Mouse (Mus musculus): ENCODE measurements around the gene Mustn1. TPM values are rescaled to one million over a fixed set of nuclear protein-coding genes. Genes with fewer than 3 reads are reported as not detected.

The Mustn1 gene
- total and polyA plus RNA-seq, 2 experiments from 2014 or later, result 0.52 to 1.2 TPM

- Histone ChIP-seq H3K4me3 (ENCODE audit: low read depth, low read length) (no peak overlapping the region), H3K36me3 (ENCODE audit: insufficient read depth) (peaks cover 35% of the 10 kb centered on the region), H3K9me3 (ENCODE audit: low read length) (no peaks in the 10 kb centered on the region), H3K4me2 (ENCODE audit: low read depth) (no peak overlapping the region), H3K27ac (ENCODE audit: low read depth, low read length) (no peak overlapping the region), H3K27me3 (ENCODE audit: insufficient read depth, low read length) (no peaks in the 10 kb centered on the region), H3K4me1 (ENCODE audit: insufficient read depth) (no peaks in the 10 kb centered on the region), H3K9ac (no peak overlapping the region)
- DNase-seq (peak; percentile 10), ATAC-seq (peak; percentile 43; the same call in 1 of the 2 replicates)
- no peak for TF ChIP-seq CTCF (IDR thresholded peaks at IDR 0.05; ENCODE audit: low read depth)
- 83% methylated on average over 25 of the region's 25 CpGs for WGBS
These were observed 8.5 kb upstream of the Mustn1 start for GRCm38 (mm10) chr14:30870206-30871147.

- TF ChIP-seq CTCF (IDR thresholded peaks at IDR 0.05; ENCODE audit: low read depth), result no peak
- Histone ChIP-seq H3K4me1 (ENCODE audit: insufficient read depth) (no peaks in the 10 kb centered on the region), H3K9ac (no peak overlapping the region), H3K9me3 (ENCODE audit: low read length) (no peaks in the 10 kb centered on the region), H3K36me3 (ENCODE audit: insufficient read depth) (peaks cover 36% of the 10 kb centered on the region), H3K27me3 (ENCODE audit: insufficient read depth, low read length) (no peaks in the 10 kb centered on the region), H3K27ac (ENCODE audit: low read depth, low read length) (no peak overlapping the region), H3K4me3 (ENCODE audit: low read depth, low read length) (no peak overlapping the region), H3K4me2 (ENCODE audit: low read depth) (no peak overlapping the region)
- WGBS, result 77% methylated on average over 18 of the region's 18 CpGs
- DNase-seq (no peak), ATAC-seq (no peak)
These were observed 4.8 kb upstream of the Mustn1 start for GRCm38 (mm10) chr14:30874095-30874700.

- Histone ChIP-seq H3K4me3 (ENCODE audit: low read depth, low read length) (no peak overlapping the region), H3K4me2 (ENCODE audit: low read depth) (no peak overlapping the region), H3K36me3 (ENCODE audit: insufficient read depth) (peaks cover 36% of the 10 kb centered on the region), H3K27me3 (ENCODE audit: insufficient read depth, low read length) (no peaks in the 10 kb centered on the region), H3K27ac (ENCODE audit: low read depth, low read length) (no peak overlapping the region), H3K9ac (no peak overlapping the region), H3K4me1 (ENCODE audit: insufficient read depth) (no peaks in the 10 kb centered on the region), H3K9me3 (ENCODE audit: low read length) (no peaks in the 10 kb centered on the region)
- TF ChIP-seq CTCF (IDR thresholded peaks at IDR 0.05; ENCODE audit: low read depth), result no peak
- 91% methylated on average over 12 of the region's 12 CpGs for WGBS
- no peak for ATAC-seq
- DNase-seq, result no peak
These were observed 3.7 kb upstream of the Mustn1 start for GRCm38 (mm10) chr14:30875130-30875865.

GRCm38 (mm10) chr14:30875955-30876354 is 3.0 kb upstream of the Mustn1 start:
- H3K9me3 ChIP-seq (ENCODE audit: low read length), result no peaks in the 10 kb centered on the region
- H3K4me3 ChIP-seq (ENCODE audit: low read depth, low read length), result no peak overlapping the region
- ATAC-seq, result no peak
- H3K27me3 ChIP-seq (ENCODE audit: insufficient read depth, low read length), result no peaks in the 10 kb centered on the region
- no peak for TF ChIP-seq CTCF (IDR thresholded peaks at IDR 0.05; ENCODE audit: low read depth)
- 91% methylated on average over 9 of the region's 9 CpGs for WGBS
- DNase-seq, result no peak
- H3K36me3 ChIP-seq (ENCODE audit: insufficient read depth), result peaks cover 36% of the 10 kb centered on the region
- no peak overlapping the region for H3K9ac ChIP-seq
- H3K4me2 ChIP-seq (ENCODE audit: low read depth), result no peak overlapping the region
- no peaks in the 10 kb centered on the region for H3K4me1 ChIP-seq (ENCODE audit: insufficient read depth)
- no peak overlapping the region for H3K27ac ChIP-seq (ENCODE audit: low read depth, low read length)

- no peaks in the 10 kb centered on the region for H3K4me1 ChIP-seq (ENCODE audit: insufficient read depth)
- no peaks in the 10 kb centered on the region for H3K9me3 ChIP-seq (ENCODE audit: low read length)
- WGBS, result 92% methylated on average over 10 of the region's 10 CpGs
- DNase-seq, result no peak
- H3K4me2 ChIP-seq (ENCODE audit: low read depth), result no peak overlapping the region
- ATAC-seq, result no peak
- no peak overlapping the region for H3K27ac ChIP-seq (ENCODE audit: low read depth, low read length)
- no peaks in the 10 kb centered on the region for H3K27me3 ChIP-seq (ENCODE audit: insufficient read depth, low read length)
- H3K36me3 ChIP-seq (ENCODE audit: insufficient read depth), result peaks cover 36% of the 10 kb centered on the region
- TF ChIP-seq CTCF (IDR thresholded peaks at IDR 0.05; ENCODE audit: low read depth), result no peak
- H3K9ac ChIP-seq, result no peak overlapping the region
- H3K4me3 ChIP-seq (ENCODE audit: low read depth, low read length), result no peak overlapping the region
These were observed 2.5 kb upstream of the Mustn1 start for GRCm38 (mm10) chr14:30876451-30876850.

- no peak overlapping the region for H3K4me3 ChIP-seq (ENCODE audit: low read depth, low read length)
- no peak for ATAC-seq
- no peak for TF ChIP-seq CTCF (IDR thresholded peaks at IDR 0.05; ENCODE audit: low read depth)
- H3K27me3 ChIP-seq (ENCODE audit: insufficient read depth, low read length), result no peaks in the 10 kb centered on the region
- no peak overlapping the region for H3K4me2 ChIP-seq (ENCODE audit: low read depth)
- H3K27ac ChIP-seq (ENCODE audit: low read depth, low read length), result no peak overlapping the region
- no peaks in the 10 kb centered on the region for H3K4me1 ChIP-seq (ENCODE audit: insufficient read depth)
- H3K9ac ChIP-seq, result no peak overlapping the region
- H3K9me3 ChIP-seq (ENCODE audit: low read length), result no peaks in the 10 kb centered on the region
- DNase-seq, result no peak
- 96% methylated on average over 3 of the region's 3 CpGs for WGBS
- H3K36me3 ChIP-seq (ENCODE audit: insufficient read depth), result peaks cover 35% of the 10 kb centered on the region
These were observed 1.2 kb upstream of the Mustn1 start for GRCm38 (mm10) chr14:30877827-30878226.
